Mouse (Mus musculus) spleen, postnatal 4 days (tissue): ENCODE measurements around the gene Thnsl1.
A peak's percentile ranks its signal among the peaks of the same experiment; 100 is the strongest.

Experiments used
- DNase-seq, 2 experiments: peaks; one replicate each; pipeline ENCODE4 v3.0.0; 2022; ENCODE audit warnings: low spot score in 2 of 2

The Thnsl1 gene

DNA sequence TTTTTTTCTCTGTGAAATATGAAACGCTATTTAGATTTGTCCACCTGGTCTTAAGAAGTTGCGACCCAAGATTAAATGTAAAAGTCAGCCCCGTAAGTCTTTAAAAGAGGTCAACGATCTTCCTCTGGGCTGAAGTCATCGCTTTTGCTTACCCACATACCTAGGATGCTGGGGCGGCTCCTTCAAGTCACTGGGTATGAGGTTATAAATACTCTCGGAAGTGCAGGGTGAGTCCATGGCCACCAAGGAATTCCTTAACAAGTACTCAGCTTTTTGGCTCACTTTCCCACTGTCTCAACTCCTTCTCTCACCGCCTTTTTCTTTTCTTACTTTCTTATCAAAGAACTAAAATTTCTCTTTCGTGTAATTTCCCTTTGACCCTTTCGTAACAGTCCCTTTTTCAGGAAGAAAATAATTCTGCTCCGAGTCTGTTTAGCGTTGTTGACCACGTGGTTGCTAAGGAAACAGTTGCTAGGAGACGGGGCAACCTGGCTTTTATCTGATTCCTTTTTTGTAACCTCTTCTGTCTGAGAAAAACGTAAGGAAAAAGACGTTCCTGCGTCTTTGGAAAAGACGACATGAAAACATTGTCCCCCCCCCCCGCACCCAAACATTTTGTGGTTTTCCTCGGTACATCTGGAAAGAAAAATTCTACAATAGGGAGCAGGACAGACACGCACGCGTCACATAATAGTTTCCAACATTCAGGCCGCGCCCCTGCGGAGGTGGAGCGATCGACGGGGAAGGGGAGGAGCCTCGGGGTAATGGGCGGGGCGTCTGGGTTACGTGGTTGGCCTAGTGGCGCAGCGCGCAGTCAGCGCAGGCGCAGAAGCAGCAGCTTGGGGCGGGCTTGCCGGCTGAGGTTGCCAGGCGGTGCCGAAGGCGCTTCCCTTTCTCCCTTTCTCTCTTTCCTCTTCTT, at the start of gene Thnsl1, which contains the start of gene Enkur:
TSS of gene Thnsl1 (plus strand) at position 813 of the 919 bp plus-strand sequence.
TSS of gene Enkur (minus strand) at position 454 of the 919 bp plus-strand sequence.
- DNase-seq: peak; percentile 97 to 98

DNA sequence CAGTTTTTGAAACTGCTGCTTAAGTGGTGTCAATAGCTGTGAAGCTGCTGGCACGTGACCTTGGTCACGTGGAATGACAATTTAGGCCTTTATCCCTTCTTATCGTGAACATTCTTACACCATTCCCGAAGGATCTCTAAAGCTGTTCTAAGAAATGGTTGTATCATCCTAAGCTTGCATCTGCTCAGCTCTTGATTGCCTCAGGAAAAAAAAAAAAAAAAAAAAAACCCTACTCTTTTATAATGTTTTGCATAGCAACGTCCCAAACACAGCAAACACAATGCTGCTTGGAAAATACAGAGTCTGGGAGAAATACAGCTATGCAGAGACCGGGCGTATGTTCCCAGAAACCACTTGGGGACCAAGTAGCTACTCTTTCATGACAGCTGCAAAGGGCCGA, 41.2 kb upstream of the Thnsl1 start:
- DNase-seq: no peak

DNA sequence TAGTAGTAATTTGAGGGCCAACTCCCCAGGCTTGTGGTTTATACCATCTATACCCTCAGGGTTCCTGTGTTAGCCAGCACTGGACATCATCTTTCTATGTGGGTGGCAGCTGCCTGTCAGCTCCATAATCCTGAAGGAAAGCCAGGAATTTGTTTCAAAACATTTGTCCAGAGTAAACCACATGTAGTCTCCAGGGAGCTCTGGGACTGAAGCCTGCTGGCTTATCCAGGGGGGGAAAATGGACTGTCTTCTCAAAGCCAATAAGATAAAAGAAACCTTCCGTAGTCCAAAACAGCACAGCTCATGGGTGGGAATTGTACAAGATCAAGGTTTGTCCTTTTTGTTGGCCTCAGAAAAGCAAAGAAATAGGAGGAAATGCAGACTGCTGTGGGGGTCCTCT, 37.6 kb upstream of the Thnsl1 start:
- no peak for DNase-seq

DNA sequence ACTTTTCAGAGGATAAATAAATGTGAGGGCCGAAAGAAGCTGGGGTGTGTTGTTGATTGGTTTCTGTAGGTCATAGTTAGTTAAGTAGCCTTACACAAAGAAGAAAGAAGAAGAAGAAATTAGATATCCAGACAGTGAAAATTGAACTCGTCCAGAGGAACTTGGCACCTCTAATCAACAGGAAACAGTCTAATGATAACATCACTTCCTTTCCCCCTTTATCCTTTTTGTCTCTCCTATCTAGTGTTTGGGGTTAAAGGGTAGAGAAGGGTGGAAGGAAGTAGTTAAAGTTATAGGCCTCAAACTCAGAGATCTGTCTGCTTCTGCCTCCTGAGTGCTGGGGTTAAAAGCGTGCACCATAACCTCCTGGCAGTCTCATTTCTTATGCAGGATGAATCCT, 32.7 kb upstream of the Thnsl1 start:
- no peak for DNase-seq

DNA sequence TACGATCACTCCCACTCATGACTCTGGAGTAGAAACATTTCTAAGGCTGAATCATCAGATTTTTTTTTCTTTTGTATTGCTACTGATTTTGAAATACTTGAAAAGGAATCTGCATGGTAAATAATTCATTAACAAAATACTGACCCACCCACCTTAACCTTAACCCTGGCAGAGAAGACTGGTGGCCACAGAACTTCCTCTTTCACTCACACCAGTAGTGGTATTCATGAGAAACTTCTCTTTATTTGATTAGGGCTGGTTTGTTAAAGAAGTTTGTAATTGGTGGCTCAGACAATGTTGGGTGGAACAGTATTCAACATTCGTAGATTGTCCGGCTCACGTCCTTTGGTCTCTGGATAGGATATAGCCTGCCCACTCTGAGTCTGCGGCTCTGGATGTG, 26.4 kb upstream of the Thnsl1 start:
- no peak for DNase-seq

DNA sequence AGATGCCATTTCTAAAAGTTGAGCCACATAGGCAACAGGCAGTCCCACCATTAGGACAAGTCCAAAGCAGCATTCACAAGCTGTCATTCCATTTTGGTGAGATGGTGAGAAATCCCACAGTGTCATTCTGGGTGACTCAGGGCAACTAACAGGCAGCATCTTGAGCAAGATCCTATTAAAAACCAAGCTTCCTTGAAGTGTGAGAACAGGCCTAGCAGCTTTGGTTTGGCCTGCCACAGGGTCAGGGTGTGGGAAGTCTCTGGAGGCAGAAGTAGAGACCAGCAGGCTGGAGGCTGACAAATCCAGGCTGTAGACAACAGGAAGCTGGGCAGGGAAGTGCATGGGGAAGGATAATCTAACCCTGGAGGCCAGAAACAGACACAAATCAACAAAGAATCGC, 22.7 kb upstream of the Thnsl1 start:
- DNase-seq: no peak

DNA sequence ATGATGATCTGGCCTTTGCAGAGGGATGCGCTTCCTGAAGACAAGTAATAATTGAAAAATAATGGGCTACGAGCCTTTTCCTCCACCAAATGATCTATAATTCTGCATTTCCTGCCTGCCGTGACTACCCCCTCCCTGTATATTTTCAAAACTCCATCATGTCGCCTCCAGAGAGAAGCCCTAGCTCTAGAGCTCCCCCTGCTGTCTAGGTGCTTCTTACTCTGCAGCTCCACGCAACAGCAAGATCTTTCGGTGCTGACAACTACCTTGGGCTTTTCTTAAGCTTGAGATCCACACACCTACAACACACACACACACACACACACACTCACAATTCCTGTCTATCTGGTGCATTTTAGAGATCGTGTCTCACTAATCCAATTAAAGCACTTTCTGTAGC, 17.9 kb upstream of the Thnsl1 start:
- peak; percentile 37 to 78 for DNase-seq

DNA sequence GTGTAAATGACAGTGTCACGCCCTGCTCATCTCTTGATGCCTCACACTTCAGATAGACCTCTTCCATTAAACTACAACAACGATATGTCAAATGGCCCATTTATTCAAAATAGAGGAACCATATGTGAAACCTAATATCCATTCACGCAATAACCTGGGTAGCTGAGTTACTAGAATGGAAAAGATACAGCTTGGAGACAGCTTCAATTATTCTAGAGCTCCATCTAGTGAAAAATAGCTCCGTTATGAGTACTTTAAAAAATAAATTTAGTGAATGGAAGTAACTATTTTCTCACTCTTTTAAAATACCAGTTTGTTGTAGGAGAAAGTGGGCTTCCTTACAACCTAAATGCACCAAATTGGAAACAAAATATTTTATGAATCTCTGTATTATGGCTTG, 16.9 kb upstream of the Thnsl1 start:
- DNase-seq: no peak

DNA sequence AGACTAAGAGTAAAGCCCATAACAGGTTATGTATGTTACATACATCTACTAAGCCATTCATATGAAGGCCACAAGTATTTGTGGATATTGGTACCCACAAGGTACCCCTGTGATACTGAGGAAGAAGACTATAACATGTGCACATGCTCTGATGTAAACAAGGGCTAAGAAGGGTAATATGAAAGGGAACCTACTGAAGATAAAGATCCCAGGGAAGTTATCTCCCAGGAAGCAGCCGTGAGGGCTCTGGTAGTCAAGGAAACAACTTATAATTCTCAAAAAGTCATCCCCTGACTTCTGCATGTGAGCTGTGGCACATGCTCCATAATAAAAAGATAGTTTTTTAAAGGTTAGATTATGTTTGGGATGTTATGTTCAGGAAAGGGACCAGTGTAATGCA, 14.3 kb upstream of the Thnsl1 start:
- no peak for DNase-seq

DNA sequence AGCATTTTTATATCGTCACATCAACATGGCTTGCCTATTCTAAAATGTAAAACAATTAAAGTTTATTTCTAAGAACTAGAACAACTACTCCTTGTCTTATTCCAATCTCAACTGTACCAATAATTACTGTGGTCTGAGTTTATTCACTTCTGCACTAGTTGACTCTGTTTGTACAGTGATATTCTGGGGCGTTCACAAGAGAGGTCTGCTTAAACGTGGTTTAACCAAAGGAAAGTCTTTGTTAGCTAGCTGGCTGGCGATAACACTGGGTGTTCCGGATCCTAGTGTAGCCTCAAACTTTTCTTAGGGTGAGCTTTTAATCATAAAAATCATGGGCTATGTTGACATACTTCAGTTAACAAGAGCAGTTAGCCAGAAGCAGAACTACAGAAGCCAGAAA, 10.3 kb upstream of the Thnsl1 start:
- no peak for DNase-seq

DNA sequence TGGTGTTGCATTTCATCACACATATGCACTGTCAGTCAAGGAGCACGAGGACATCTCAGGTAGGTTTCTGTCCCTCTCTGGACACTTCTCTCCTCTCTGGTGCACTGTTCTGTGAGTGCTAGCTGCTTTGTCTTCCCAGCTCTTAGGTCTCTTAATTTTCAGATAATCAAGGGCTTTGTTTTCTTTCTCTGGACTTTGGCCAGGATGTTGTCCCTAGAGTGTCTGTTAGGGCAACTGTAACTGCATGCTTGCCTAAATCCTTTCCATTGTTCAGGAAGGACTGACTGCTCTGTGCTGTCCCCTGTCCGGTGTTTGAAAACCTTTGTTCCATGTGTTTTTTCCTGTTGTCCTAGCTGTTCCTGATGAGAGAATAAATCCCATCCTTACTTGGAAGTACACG, 6.5 kb upstream of the Thnsl1 start:
- no peak for DNase-seq

DNA sequence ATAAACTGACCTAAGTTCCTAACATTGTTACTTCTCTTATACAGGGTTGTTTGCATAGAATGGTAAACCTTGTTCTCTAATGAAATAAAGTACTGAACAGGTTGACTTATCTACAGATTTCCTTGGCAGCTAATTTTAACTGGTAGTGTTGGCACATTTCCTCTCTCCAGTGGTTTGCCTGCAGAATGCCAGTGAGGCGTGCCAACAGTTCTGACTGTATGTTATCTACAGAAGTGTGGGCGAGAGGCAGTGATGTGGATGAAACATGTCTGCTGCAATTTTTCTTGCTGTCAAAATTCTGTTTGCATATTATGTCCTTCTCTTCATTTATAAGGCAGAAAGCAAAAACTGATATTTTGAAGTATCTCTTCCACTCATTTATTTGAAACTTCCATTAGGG, 2.8 kb upstream of the Thnsl1 start:
- DNase-seq: no peak

DNA sequence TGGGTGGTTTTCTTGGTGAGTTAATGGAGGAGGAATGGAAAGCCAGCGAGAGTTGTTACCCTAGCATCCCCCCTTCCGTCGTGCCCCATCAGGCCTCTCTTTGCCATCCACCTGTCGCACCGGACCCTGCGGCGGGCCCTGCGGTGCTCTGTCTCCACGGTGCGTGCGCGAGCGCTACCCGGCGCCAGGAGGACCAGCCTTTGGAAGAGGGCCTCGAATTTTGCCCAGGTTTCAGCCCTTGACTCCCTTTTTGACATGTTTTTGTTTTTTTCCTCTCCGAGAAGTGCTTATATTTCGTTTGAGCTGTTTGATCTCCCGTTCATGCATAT, 271 bp downstream of the Thnsl1 start:
- DNase-seq: no peak

DNA sequence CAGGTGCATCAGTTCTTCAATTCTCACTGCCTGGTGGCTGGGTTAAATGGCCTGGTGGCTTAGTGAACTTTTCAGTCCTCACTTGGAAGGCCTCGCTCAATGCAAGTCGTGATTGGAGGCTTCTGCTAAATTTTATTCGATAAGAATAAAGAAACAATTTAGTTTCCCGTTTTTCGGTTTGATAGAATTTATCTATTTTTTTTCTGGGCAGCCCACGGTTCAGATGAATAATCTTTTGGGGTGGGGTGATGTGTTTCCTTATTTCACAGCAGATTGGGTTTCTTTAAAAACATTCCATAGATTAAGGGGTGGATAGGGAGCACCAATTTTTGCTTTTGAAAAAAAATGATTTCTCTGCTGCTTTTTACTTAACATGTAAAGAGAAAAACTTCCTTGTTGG, 754 bp downstream of the Thnsl1 start:
- no peak for DNase-seq

DNA sequence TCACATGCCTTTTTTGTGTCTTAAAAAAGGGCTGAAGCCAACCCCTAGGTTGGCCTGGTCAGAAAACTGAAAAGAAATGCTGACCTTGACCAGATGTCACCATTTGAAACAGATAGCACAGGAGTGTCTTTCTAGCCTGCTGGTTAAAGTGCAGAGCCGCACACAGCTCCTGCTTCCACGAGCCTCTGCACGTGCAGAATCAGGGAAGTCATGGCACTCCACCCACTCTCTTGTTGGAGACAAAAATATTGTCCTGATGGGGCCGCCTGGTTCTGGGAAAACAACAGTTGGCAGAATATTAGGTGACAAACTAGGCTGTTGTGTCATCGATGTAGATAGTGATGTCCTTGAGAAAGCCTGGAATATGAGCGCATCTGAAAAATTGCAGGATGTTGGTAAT, 5.8 kb downstream of the Thnsl1 start:
- DNase-seq: no peak

DNA sequence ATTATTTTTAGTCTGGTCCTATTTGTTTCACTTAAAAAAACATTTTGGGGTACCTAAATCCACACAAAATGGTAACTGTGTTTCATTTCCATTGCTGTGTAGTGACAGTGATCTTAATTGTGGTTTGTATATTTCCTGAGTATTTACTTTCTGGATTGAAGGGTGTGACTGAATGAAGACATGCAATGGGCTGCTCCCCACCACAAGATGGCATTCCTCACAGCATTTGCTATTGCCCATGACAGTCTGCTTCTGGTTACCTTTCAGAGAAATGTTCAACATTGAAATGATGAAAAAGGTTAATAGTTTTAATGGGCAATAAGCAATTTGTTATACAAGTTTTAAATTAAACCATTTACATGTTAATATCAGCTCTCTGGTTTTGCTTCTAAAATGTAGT, 8.8 kb downstream of the Thnsl1 start:
- no peak for DNase-seq

DNA sequence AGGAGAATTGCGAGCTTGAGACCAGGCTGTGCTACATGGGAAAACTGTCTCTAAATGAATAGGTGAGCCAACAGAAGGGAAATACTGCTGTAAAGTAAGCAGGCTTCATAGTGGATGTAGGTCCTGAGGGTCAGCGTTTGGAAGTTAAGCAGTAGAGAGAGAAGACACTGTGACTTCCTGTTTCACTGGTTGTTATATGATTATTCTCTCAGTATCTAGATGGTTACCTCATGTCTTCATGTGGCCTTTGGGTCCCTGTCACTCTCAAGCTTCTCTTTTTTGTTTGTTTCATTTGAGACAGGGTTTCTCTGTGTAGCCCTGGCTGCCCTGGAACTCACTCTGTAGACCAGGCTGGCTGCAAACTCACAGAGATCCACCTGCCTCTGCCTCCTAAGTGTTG, 9.8 kb downstream of the Thnsl1 start:
- no peak for DNase-seq

DNA sequence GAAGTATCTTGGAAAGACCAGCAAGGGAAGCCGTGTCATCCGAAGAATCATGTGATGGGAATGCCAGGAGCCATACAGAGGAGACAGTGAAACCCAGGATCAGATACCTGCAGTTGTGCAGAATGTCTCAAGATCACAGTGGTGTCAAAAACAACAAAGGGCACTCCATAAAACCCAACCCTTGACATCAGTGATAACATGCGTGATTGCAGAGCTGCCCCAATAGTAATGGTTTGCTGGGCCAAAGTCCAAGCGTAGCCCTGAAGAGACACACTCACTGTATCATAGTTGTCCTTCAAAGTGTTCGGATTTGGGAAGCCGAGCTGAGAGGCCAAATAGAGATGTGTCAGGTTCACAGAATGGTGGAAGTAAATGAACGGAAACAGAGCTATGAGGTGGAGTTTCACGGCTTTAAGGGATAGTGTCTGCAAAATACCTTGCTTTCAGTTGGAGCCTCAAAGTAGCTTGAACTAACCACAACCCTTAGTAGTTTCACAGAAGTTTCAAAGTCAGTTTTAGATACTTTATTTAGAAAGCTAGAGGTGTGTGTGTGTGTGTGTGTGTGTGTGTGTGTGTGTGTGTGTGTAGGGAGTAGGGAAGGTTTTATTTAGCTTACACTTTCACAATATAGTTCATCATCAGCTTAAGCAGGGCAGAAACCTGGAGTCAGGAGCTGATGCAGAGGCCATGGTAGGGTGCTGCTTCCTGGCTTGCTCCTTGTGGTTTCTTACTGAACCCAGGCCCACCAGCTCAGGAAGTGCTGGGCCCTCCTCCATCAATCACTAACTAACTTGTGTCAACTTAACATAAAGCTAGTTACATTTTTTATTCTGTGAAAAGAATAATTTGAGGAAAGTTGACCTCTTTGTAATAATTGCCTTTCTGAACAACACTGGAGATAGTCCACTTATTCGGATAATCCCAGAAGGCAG, 17.2 kb downstream of the Thnsl1 start:
- no peak for DNase-seq

DNA sequence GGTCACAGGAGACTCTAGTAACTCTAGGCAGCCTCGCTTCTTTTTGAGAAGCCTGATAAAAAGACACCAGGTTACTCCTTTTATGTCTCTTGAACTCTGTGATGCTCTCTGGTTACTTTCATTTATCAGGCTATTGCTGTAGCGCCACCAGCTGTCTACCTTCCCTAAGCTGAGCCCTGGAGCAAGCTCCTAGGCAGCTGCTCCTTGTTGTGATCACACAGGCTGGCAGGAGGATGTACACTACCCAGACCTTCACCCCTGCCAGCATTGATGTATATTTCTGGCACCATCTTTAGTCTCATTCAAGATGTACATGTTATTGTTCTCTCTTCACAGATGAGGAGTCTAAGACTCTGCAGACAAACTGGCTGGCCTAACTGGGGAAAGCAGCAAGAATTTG, 24.8 kb downstream of the Thnsl1 start:
- no peak for DNase-seq

DNA sequence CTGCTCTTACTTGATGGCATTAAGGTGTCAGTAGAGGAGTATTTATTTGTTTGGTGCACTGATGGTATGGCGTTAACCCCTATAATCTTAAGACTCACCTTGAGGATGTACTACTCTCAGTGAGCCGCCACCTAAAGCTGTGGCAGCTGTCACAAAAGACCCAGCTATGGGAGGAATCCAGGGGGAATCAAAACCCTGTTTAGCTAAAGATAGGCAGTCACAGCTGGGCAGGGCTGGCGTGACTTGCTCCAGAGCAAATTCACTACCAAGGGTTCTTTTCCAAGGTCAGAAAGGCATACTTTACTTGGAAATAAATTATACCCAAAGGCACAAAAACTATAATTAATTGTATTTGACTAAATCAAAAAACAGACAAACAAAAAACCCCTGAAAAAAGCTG, 25.6 kb downstream of the Thnsl1 start:
- no peak for DNase-seq

DNA sequence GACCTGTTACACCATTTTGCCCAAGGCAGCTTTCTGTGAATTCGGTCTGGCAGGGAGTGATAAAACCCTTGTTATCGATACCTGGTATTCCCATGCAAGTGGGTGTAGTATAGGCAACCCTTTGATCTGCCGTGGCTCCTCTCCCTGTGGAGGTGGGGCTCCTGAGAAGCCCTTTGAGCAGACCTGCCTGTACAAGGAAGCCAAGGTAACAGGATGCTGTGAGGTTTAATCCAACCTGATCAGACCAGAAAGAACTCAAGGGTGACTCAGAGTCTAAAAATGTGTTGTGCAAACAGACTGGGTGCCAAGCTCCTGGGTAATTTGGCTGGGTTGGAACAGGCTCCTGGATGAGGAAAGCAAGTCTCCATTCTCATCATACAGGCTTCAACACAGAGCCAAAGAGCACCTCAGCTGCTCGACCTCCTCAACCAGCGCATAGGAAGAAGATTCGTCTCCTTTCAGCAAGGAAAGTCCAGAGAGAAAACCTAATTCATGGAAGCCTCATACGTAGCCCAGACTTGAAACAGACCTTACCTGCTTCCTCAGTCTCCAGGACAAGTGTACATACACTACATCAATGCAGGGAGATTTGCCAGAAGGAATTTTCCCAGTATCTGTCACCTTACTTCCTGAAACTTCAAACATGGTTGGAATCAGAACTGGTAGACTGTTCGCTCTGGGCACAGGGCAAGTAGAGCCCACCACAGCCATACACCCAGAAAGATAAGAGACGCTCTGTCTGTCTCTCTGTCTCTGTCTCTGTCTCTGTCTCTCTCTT, 29.5 kb downstream of the Thnsl1 start:
- DNase-seq: no peak

DNA sequence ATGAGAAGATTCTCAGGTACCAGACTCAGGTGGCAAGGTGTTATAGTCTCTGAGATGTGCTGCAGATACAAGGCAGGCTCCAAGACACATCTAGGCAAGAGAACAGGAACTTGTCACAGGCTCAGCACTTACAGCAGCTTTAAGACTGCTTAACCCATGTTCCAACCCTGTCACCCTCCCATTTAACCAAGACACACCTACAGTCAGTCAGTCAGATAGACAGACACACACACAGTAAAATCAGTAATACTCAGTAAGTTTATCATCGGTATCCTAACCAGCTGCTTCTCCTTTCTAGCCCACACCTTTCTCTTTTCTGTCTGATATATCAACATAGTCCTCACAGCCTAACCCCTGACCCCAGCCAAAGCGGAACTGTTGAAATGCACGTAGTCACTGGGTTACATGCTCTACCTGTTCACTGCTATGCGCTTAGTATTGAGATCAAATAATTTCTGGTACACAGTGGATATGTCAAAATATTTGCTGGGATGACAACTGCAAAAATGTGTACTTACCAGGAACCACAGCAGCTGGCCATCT, 30.4 kb downstream of the Thnsl1 start:
- DNase-seq: no peak
